Mouse (Mus musculus): ENCODE measurements at regions not wholly inside any gene's neighbourhood (a gene's known extent, or its start where the extent isn't known, plus 50 kb on each side); places are given as distances from the start of the nearest gene placed in this dataset.
"Not testable (repeated sequence)": the region's sequence is repeated elsewhere in the genome, so short reads cannot be mapped to it uniquely, and the experiment has no call there.

GRCm38 (mm10) chr12:112298521-112298920 lies 152.5 kb downstream of the Kif26a start:
- DNase-seq (ENCODE audit: low spot score) = no peak

DNA sequence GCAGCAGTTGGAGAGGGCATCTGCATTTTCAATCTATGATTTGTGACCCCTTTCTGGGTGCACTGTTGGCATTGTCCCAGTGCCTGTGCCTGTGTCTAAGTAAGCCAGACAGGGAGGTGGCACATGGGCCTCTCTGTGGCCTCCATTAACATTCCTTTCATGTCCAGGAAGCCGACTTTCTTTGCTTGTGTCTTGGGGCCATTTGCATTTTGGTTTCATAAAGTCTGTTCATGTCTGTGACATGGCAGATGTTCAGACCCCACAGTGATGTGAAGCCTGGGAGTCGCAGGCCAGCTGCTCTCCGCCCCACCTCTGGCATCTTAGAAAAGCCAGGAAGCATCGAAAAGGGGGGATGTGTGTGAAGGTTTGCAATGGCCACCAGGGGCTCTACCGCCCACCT lies 153.1 kb downstream of the Kif26a start:
- no peak for DNase-seq (ENCODE audit: low spot score)

GRCm38 (mm10) chr12:112299603-112300002 lies 153.6 kb downstream of the Kif26a start:
- no peak for DNase-seq (ENCODE audit: low spot score)

DNA sequence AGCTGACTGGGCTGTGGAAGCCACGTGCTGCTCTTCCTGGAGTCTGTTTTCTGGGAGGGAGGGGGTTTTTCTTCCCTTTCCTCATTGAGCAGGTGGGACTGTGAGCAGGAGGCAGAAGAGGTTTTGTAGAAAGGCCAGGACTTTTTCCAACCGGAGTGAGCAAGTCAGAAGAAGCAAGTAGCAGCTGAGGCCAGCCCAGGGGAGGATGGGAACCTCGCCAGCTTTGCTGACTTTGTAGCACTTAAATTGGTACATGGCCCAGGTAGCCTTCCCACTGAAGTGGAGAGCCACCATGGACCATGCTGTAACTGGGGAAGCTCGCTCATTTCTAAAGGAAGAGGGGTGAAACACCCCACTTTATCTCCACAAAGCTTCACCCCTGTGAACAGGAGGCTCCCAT lies 154.1 kb downstream of the Kif26a start:
- DNase-seq (ENCODE audit: low spot score) = no peak

DNA sequence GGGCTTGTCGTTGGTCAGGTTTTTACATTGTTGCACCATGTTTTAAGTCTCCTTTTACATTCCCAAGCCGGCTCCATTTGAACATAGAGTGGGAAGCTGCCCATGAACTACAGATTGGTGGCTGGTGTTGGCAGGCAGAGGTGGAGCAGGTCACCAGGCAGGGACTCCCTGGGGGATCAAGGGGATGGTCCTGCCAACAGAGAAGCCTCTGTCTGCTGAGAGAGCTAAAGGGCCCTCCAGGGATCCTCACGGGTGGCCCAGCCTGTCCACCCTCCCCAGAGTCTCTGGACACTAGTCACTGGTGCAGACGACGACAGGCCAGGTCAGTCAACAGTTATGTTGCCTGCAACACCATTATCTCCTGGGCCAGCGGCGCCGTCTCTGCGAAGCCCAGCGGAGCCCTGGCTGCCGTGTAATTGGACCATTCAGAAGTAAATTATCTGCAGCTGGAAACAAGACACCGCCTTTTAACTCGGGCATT lies 155.4 kb downstream of the Kif26a start:
- no peak for DNase-seq (ENCODE audit: low spot score)

DNA sequence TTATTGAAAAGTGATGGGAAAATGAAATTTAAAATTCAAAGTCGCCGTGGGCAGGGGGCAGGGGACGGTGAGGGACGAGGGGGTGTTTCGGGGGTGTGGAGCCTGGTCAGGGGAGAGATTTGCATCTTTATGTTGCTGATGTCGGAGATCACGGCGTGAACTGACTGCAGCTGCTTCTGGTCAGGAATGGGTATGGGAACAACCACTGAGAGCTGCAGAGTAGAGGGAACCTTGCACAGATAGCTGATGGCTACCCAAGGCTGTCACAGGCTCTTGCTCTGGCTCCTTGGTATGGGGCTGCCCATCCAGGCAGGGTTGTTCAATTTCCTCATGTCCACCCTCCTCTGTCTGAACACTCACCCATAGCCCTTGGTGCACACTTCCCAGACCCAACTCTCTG lies 155.9 kb downstream of the Kif26a start:
- DNase-seq (ENCODE audit: low spot score) = no peak

DNA sequence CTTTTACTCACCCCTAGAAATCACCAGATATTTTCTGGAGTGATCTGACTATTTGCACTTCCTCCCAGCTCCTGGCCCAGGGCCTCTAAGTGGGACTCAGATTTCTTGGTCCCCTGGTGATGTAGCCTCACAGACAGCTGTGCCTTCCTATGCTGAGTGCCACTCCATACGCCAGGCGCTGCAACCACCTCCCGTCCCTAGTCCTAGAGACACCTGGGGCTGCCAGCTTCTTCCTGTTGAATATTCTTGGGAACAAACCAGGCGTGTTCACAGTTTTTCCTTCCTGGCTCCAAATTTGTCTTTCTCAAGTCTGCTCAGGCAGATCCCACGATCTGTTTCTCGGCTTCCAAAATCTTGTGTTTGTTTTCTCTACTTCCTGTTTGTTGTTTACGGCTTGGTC lies 160.2 kb downstream of the Kif26a start:
- DNase-seq (ENCODE audit: low spot score) = no peak

DNA sequence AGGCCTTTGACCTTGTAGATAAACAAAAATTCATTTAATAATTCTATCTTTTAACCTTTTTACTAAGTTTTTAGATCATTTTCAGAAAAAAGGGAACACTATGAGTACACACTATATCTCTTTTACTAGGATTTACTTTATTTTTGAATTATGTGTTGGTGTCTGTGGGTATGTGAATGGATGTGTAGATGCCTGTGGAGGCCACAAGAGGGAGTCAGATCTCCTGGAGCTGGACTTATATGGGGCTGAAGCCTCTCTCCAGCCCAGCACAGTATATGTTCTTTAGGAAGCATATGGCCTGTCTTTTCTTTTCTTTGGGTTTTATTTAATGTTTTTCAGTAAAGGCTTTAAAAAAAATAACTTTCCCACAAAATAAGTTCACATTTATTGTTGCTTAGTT lies 162.0 kb downstream of the Kif26a start:
- DNase-seq (ENCODE audit: low spot score) = no peak

DNA sequence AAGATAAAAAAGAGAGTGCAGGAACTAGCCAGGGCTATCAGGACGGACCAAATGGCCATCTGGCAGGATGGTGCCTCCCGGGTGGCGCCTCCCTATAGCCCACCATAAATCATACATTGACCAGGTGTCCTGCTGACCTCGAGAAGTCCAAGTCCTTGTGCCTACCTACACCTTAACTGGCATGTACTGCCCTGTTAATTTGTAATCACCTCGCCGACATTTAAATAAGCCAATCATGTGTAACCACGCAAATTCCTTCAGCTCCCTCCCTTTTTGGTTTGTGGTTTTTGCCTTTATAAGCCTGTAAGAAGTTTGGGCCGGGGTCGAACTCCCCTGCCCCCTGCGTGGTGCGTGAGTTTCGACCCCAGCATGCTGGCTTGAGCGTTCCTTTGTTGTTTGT lies 163.1 kb downstream of the Kif26a start:
- DNase-seq (ENCODE audit: low spot score) = not testable (repeated sequence)

DNA sequence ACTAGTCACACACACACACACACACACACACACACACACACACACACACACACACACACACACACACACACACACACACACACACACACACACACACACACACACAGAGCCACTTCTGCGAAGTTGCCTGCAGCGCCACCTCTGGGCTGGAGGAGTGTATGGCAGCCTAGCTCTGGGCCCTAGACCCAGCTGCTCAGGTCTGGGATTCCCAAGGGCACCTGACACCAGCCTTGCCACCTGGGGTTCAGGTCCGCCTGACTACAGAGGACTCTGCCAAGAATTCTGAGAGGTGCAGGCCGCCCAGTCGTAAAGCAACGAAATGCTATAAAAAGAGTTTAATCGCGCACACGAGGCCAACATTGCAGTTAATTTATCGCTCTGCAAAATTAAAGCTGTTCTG lies 163.8 kb downstream of the Kif26a start:
- DNase-seq (ENCODE audit: low spot score) = no peak

- no peak for DNase-seq (ENCODE audit: low spot score)
Measured at GRCm38 (mm10) chr12:112310661-112311060, 164.7 kb downstream of the Kif26a start.

DNA sequence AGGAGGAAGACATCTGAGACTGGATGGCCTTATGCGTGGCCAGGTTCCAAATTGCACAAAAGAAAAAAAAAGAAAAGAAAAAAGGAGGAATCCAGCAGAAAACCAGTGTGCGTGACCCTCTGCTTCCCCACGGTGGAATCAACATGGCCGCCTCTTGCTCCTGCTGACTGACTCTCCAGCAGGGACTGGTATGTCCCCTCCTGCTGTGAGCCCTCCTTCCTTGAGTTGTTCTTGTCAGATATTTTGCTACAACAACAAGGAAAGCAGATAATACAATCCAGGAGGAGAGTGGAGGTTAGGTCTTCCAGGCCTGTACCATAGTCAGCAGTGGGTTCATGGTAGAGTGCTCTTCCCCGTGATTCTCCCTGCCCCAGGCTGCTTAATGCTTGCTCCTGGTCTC lies 168.8 kb downstream of the Kif26a start:
- no peak for DNase-seq (ENCODE audit: low spot score)

- no peak for DNase-seq (ENCODE audit: low spot score)
Measured at GRCm38 (mm10) chr12:112317191-112317590, 171.2 kb downstream of the Kif26a start.

GRCm38 (mm10) chr12:112318461-112318860 lies 170.8 kb upstream of the A530016L24Rik start:
- no peak for DNase-seq (ENCODE audit: low spot score)

DNA sequence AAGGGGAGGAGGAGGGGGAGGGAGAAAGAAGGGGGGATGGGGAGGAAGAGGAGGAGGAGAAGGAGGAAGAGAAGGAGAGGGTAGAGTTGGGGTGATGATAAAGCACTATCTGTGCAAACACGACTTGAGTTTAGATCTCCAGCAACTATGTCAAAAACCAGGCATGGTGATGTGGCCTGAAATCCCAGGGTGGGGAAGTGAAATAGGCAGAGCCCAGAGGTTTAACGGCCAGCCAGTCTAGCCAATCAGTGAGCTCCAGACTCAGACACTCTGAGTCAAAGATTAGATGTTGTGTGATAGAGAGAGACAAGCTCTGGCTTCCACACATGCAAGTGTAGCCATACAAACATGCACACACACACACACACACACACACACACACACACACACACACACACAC lies 167.1 kb upstream of the A530016L24Rik start:
- DNase-seq (ENCODE audit: low spot score) = no peak

DNA sequence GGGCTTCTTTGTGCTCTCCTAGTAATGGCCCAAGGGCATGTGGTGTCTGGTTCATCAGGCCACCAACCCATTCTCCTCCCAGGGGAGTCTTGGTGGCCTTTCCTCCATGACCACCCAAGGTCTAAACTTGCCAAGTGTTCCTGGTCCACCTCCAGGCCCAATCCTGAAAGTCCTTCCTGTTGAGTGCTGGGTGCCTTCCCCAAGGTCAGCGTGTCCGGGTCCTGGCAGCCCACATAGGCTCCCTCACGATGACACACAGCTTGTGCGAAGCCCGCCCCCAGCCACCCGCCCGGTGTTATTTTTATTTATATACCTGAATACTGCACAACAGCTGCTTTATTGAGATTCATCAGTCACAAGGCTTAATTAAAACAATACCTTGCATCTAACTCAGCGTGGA lies 161.8 kb upstream of the A530016L24Rik start:
- no peak for DNase-seq (ENCODE audit: low spot score)

- no peak for DNase-seq (ENCODE audit: low spot score)
Measured at GRCm38 (mm10) chr12:112328809-112329575, 160.3 kb upstream of the A530016L24Rik start.

GRCm38 (mm10) chr12:112329701-112330301 lies 159.4 kb upstream of the A530016L24Rik start:
- DNase-seq (ENCODE audit: low spot score) = peak; percentile 72

GRCm38 (mm10) chr12:112330557-112330956 lies 158.7 kb upstream of the A530016L24Rik start:
- DNase-seq (ENCODE audit: low spot score) = no peak

DNA sequence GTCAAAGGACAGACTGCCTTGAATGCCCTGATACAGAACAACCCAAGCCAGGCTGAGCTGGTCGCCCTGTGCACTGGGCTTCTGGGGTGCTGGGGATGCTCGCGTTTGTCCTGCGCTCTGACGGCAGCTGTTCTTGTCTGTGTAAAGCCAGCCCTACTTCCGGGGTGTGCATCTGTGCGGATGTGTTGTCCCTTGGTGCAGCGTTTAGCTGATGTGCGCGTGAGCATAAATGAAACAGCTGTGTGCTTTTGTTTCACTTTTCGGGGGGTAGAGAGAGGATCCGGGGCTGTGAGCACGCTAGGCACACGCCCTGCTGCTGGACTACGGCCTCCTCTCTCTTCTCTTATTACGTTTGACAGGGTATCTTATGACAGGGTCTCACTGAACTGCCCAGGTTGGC lies 158.2 kb upstream of the A530016L24Rik start:
- no peak for DNase-seq (ENCODE audit: low spot score)

GRCm38 (mm10) chr12:112333125-112334079 lies 155.8 kb upstream of the A530016L24Rik start:
- no peak for DNase-seq (ENCODE audit: low spot score)

GRCm38 (mm10) chr12:112334106-112334855 lies 155.0 kb upstream of the A530016L24Rik start:
- no peak for DNase-seq (ENCODE audit: low spot score)

Data from left cerebral cortex, adult 11 months (tissue).